In the genomic region with DNA sequence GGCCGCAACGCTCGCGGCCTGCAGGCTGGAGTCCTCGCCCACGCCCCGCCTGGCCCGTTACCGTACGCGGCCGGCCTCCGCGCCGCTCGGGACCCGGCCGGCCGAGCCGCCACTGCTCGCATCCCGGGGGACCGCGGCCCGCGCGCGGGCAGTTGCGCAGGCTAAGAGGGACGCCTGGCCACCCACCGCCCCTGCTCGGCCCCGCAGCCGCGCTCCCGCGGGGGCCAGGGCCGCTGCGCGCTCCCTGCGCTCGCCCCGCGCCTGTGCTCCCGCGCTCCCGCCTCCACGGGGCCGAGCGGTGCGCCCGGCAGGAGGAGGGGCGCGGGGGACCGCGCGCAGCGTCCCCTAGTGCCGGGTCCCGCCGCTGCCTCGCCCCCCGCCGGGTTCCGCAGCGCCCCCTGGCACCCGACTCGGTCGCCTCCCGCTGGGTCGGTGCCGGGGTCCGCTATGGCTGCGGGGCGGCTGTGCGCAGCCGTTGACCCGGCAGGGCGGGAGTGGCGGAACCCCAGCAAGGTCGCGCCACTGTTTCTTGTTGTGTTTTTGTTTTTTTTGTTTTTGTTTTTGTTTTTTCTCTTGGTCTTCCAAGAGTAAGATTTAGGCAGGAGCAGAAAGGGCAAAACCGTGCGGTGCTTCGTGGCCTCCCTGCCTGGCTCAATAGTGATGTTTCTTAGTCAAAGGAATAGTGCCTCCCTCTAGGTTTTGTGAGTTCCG, we compare ENCODE assay signal across 8 mouse cellular contexts. TPM values are rescaled to one million over a fixed set of nuclear protein-coding genes. Genes with fewer than 3 reads are reported as not detected.
A peak's percentile ranks its signal among the peaks of the same experiment; 100 is the strongest.
DNase-seq lines count a peak whose midpoint lies in the region; ATAC-seq and TF ChIP-seq lines count a peak whose summit lies in the region.

A gene (minus strand): TSS at position 335 of the 711 bp plus-strand sequence.

- peaks cover 74% of the 10 kb centered on the region for H3K4me1 ChIP-seq in G1E (ENCODE audit: insufficient read depth, low read depth, low read length)
- peaks cover 26% of the 10 kb centered on the region for H3K4me1 ChIP-seq in cerebellum, adult 2 months (ENCODE audit: control insufficient read depth, insufficient read depth, low read length)
- peaks cover 19% of the 10 kb centered on the region for H3K4me1 ChIP-seq in hindbrain, embryonic 12.5 days

- H3K9me3 ChIP-seq in G1E (replicated peaks) = no peaks in the 10 kb centered on the region
- no peaks in the 10 kb centered on the region for H3K9me3 ChIP-seq in hindbrain, embryonic 12.5 days (replicated peaks)

- TF ChIP-seq CTCF in G1E (IDR thresholded peaks at IDR 0.05; ENCODE audit: low read depth, low read length) = peak; percentile 58; the same call in 1 of the 2 replicates
- TF ChIP-seq CTCF in cerebellum, adult 2 months (IDR thresholded peaks at IDR 0.05; ENCODE audit: borderline replicate concordance, insufficient read depth, low read depth, low read length) = peak; percentile 38; the same call in 1 of the 2 replicates

- under 1% methylated on average over 75 of the region's 86 CpGs for WGBS in cerebellum, adult 2 months
- WGBS in hindbrain, embryonic 12.5 days = 1% methylated on average over 50 of the region's 86 CpGs

- peak within 1 kb of the TSS; percentile 97 for H3K9ac ChIP-seq in hindbrain, embryonic 12.5 days

- ATAC-seq in G1E (ENCODE audit: extremely low read depth, insufficient number of reproducible peaks, low FRiP score, poor library complexity, severe bottlenecking) = no peak
- peak; percentile 81 for ATAC-seq in hindbrain, embryonic 12.5 days (ENCODE audit: low FRiP score)

- H3K36me3 ChIP-seq in G1E (replicated peaks) = peaks cover 36% of the 10 kb centered on the region
- peaks cover 25% of the 10 kb centered on the region for H3K36me3 ChIP-seq in hindbrain, embryonic 12.5 days

- peak within 1 kb of the TSS; percentile 74 for H3K4me2 ChIP-seq in hindbrain, embryonic 12.5 days (replicated peaks)

- TF ChIP-seq POLR2A in cerebellum, adult 2 months (IDR thresholded peaks at IDR 0.05; ENCODE audit: borderline replicate concordance, insufficient read depth, low read length) = peak; percentile 45; the same call in 1 of the 2 replicates

- H3K27ac ChIP-seq in cerebellum, adult 2 months (ENCODE audit: insufficient read depth, low read length) = peak within 1 kb of the TSS; percentile 98
- peak within 1 kb of the TSS; percentile 84 for H3K27ac ChIP-seq in hindbrain, embryonic 12.5 days

- peak within 1 kb of the TSS; percentile 82 for H3K4me3 ChIP-seq in G1E (ENCODE audit: low read depth, low read length)
- peak within 1 kb of the TSS; percentile 87 for H3K4me3 ChIP-seq in cerebellum, adult 2 months (replicated peaks; ENCODE audit: insufficient read depth, low read depth, low read length)
- peak within 1 kb of the TSS; percentile 92 for H3K4me3 ChIP-seq in hindbrain, embryonic 12.5 days

- peak; percentile 81 for DNase-seq in G1E (ENCODE audit: low spot score)
- DNase-seq in cerebellum, adult 2 months = peak; percentile 75 to 80
- peak; percentile 46 to 65 for DNase-seq in frontal cortex, postnatal 25 days (ENCODE audit: low spot score in 2 of 2)
- peak; percentile 72 to 75 for DNase-seq in layer of hippocampus, postnatal 25 days (ENCODE audit: extremely low spot score in 1 of 2, low spot score in 1 of 2)
- peak; percentile 86 for DNase-seq in lung, postnatal 14 days
- DNase-seq in ovary, postnatal 36 days (ENCODE audit: low spot score) = peak; percentile 89
- DNase-seq in thymus, postnatal 14 days = peak; percentile 92

- no peaks in the 10 kb centered on the region; the same call in 1 of the 2 replicates for H3K27me3 ChIP-seq in G1E (ENCODE audit: insufficient read depth, low read length)
- H3K27me3 ChIP-seq in cerebellum, adult 2 months (ENCODE audit: control insufficient read depth, insufficient read depth, low read length) = no peaks in the 10 kb centered on the region
- H3K27me3 ChIP-seq in hindbrain, embryonic 12.5 days = no peaks in the 10 kb centered on the region; the same call in 1 of the 2 replicates

RNA-seq across cellular contexts. Expression of the gene that starts here (rescaled TPM):
- total RNA-seq in G1E (2014; fragmentation: Nextera tagmentation) (58.7 and 63.1 TPM in 2 replicates), G1E (2017) (49.3 and 57.3 TPM in 2 replicates)
- 31.7 and 37.0 TPM in 2 replicates for polyA plus RNA-seq in G1E (2012)
- polyA plus RNA-seq in cerebellum, adult 2 months (2012; rRNA removed) = 167 and 188 TPM in 2 replicates
- 27.2 and 30.9 TPM in 2 replicates for polyA plus RNA-seq in hindbrain, embryonic 12.5 days (2016; fragmentation: Nextera tagmentation; extraction: Ambion mirVana)
- total RNA-seq in layer of hippocampus, postnatal 25 days (2021) = 100 to 1,000 TPM; 141 to 168 TPM
